Mouse (Mus musculus) erythroblast, embryonic 14.5 days (primary cell): ENCODE results near the gene Cxadr.

Experiments used
- GATA1 ChIP-seq: IDR thresholded peaks from 2 replicates; pipeline ENCODE4 v1.6.1; 2012; ENCODE audit warnings: low read length, inconsistent platforms, mixed read lengths
- TAL1 ChIP-seq: IDR thresholded peaks from 3 replicates; pipeline ENCODE4 v1.6.1; 2012; ENCODE audit warnings: low read length, inconsistent platforms, mixed read lengths

DNA sequence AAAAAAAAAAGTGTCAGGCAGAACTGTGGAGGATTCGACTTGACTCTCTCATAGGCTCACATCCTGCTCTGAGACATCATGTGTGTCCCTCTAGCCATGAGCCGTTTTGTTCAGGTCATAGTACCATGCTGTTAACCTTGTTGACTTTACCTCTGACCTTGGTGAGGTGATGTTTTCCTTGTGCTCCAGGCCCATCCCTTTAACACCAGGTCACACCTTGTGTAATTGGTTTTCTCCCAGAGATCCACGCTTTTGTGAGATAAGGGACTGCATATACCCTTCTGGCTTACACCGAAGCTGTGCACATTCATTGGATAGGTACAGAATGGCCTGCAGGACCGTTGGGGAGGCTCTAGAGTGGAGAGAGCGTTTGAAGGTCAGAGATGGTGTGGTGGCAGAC lies 8.0 kb downstream of the Cxadr start:
- TF ChIP-seq GATA1 (no peak), TAL1 (no peak)
